Mouse (Mus musculus) heart, embryonic 16.5 days (tissue): Measurements from ENCODE around the gene Tbc1d14. TPM values are rescaled to one million over a fixed set of nuclear protein-coding genes. Genes with fewer than 3 reads are reported as not detected.

Source experiments
- ATAC-seq: fragments of 200-750 bp; cut with Nextera tagmentation; replicated peaks from 2 replicates; pipeline ENCODE4 v1.8.0; 2017; ENCODE audit warnings: moderate number of reproducible peaks; ENCODE audit not compliant: insufficient read depth, low FRiP score; ENCODE audit errors: extremely low read depth
- H3K27ac ChIP-seq: fragments of 300-500 bp; sonication (generic); 2 replicates; pipeline ENCODE4 v1.5.1; 2014; ENCODE audit warnings: mild to moderate bottlenecking, low read length, control low read depth, moderate library complexity
- H3K27me3 ChIP-seq: fragments of 300-500 bp; sonication (generic); 2 replicates; pipeline ENCODE4 v1.6.1; 2014; ENCODE audit warnings: low read length, mixed read lengths; ENCODE audit not compliant: control insufficient read depth, insufficient read depth
- H3K36me3 ChIP-seq: fragments of 300-500 bp; sonication (generic); 2 replicates; pipeline ENCODE4 v1.6.1; 2014; ENCODE audit not compliant: control insufficient read depth, insufficient read depth
- H3K4me1 ChIP-seq: fragments of 300-500 bp; sonication (generic); 2 replicates; pipeline ENCODE4 v1.6.1; 2014; ENCODE audit warnings: low read length, mixed read lengths; ENCODE audit not compliant: control insufficient read depth, insufficient read depth
- H3K4me2 ChIP-seq: fragments of 300-500 bp; sonication (generic); 2 replicates; pipeline ENCODE4 v1.6.1; 2014; ENCODE audit warnings: low read depth, mild to moderate bottlenecking, control low read depth, low read length
- H3K4me3 ChIP-seq: fragments of 300-500 bp; sonication (generic); 2 replicates; pipeline ENCODE4 v1.5.1; 2014; ENCODE audit warnings: mild to moderate bottlenecking, control low read depth, low read length
- H3K9ac ChIP-seq: fragments of 300-500 bp; sonication (generic); 2 replicates; pipeline ENCODE4 v1.6.1; 2014; ENCODE audit warnings: low read length, control low read depth
- H3K9me3 ChIP-seq: fragments of 300-500 bp; sonication (generic); replicated peaks from 2 replicates; pipeline ENCODE4 v1.6.1; 2016; ENCODE audit warnings: low read length; ENCODE audit not compliant: control insufficient read depth
- WGBS: fragments of 180-500 bp; shearing (Covaris S2); extraction: QIAGEN DNeasy Blood & Tissue Kit; methylation state at CpG from one replicate; pipeline ENCODE4 v1.1.7; 2014; 5-methylcytosine and 5-hydroxymethylcytosine counted together
- polyA plus RNA-seq: library from polyadenylated mRNA; unstranded; fragments of >200 nt; fragmentation: Nextera tagmentation; extraction: Ambion mirVana; gene quantifications from 2 replicates; pipeline ENCODE4 v1.2.1, GENCODE M21; 2015

The Tbc1d14 gene
- polyA plus RNA-seq, 1 experiment from 2014 or later = 18.0 TPM

DNA sequence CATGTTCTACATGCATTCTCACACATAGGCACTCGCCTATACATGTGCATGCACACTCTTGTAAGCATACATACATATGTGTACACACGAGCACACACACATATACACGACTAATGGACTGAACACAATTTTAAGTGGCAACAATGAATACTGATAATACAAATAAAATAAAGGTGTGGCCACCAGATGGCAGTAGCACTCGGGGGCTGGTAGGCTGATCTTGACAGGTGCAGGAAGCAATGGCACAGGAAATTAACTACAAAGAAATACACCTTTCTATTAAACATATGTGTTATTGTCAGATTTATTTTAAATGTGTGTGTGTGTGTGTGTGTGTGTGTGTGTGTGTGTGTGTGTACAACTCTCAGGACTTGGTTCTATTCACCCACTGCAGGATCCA lies 134.2 kb downstream of the Tbc1d14 start:
- no peaks in the 10 kb centered on the region for H3K36me3 ChIP-seq
- no peaks in the 10 kb centered on the region for H3K9me3 ChIP-seq
- WGBS = 11% methylated on average over 4 of the region's 4 CpGs
- H3K4me2 ChIP-seq = no peak overlapping the region
- H3K27ac ChIP-seq = no peak overlapping the region
- H3K9ac ChIP-seq = no peak overlapping the region
- peaks cover under 1% of the 10 kb centered on the region for H3K27me3 ChIP-seq
- ATAC-seq = no peak
- H3K4me1 ChIP-seq = peaks cover under 1% of the 10 kb centered on the region; the same call in 1 of the 2 replicates
- no peak overlapping the region for H3K4me3 ChIP-seq

DNA sequence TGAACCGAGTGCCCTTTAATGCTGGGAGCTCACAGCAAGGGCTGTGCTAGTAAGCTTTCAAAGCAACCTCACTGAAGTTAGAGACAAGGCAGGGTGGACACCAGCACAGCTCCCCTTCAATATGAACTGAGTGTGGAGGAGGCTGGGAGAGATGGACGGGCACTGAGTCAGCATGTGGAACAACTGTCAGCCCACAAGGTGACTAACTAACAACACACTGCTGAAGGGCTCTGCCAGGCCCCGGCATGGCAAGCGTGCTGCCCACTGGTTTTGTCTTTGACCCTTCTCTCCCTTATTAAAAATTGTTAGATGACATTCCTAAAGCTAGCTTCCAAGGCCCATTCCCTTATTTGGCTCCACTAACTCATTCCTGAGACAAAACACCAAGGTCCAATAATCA lies 135.4 kb downstream of the Tbc1d14 start:
- Histone ChIP-seq H3K9ac (no peak overlapping the region), H3K9me3 (no peaks in the 10 kb centered on the region), H3K36me3 (no peaks in the 10 kb centered on the region), H3K27me3 (peaks cover 2% of the 10 kb centered on the region), H3K4me2 (no peak overlapping the region), H3K4me1 (no peaks in the 10 kb centered on the region), H3K27ac (no peak overlapping the region), H3K4me3 (no peak overlapping the region)
- no peak for ATAC-seq
- 80% methylated on average over 4 of the region's 4 CpGs for WGBS

DNA sequence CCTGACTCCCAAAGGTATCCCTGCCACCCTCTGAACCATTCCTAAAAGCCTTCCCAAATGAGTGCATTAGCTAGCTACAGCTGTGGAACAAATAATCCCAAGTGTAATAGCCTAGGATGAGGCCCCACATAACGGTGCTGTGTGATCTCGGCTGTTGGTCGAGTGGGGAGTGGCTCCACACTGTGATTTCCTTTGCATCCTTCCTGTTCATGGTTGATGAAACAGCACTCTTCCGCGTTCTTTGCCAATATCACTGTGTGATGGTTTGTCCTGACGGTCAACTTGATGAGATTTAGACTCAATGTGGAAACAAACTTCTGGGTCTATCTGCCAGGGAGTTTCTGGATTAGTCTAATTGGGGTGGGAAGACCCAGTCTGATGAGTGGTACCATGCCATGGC lies 140.3 kb downstream of the Tbc1d14 start:
- Histone ChIP-seq H3K9me3 (no peaks in the 10 kb centered on the region), H3K9ac (no peak overlapping the region), H3K4me1 (peaks cover 19% of the 10 kb centered on the region), H3K4me3 (no peak overlapping the region), H3K36me3 (no peaks in the 10 kb centered on the region), H3K27me3 (peaks cover 7% of the 10 kb centered on the region), H3K27ac (no peak overlapping the region), H3K4me2 (no peak overlapping the region)
- 81% methylated on average over 6 of the region's 6 CpGs for WGBS
- ATAC-seq = no peak

DNA sequence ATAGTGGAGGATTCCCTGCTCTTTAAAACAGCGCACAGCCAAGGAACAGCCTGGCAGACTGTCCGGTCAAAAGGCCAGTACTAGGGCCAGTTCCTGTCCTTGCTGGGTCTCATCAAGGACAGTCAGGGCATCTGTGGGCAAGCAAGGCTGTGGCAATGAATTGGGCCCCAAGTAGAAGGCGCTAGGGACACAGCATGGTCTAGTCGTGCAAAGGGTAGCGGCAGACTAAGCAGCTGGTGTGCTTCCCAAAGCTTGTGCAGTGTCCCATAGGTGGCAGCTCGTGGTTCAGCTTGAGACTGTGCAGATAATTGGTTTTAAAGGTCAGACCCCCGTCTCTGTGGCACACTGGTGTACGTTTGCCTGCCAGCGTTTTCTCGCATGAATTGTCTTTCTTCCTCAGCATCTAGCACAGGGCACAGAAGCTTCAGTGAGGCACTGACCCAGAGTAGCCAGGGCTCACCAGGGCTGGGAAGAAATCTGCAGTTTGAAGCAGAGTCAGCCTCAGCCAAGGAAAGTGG lies 141.1 kb downstream of the Tbc1d14 start:
- no peaks in the 10 kb centered on the region for H3K36me3 ChIP-seq
- H3K4me2 ChIP-seq = no peak overlapping the region
- H3K9me3 ChIP-seq = no peaks in the 10 kb centered on the region
- peaks cover 19% of the 10 kb centered on the region for H3K4me1 ChIP-seq
- no peak overlapping the region for H3K9ac ChIP-seq
- H3K4me3 ChIP-seq = no peak overlapping the region
- WGBS = 67% methylated on average over 10 of the region's 10 CpGs
- ATAC-seq = no peak
- H3K27me3 ChIP-seq = peaks cover 11% of the 10 kb centered on the region
- H3K27ac ChIP-seq = no peak overlapping the region

DNA sequence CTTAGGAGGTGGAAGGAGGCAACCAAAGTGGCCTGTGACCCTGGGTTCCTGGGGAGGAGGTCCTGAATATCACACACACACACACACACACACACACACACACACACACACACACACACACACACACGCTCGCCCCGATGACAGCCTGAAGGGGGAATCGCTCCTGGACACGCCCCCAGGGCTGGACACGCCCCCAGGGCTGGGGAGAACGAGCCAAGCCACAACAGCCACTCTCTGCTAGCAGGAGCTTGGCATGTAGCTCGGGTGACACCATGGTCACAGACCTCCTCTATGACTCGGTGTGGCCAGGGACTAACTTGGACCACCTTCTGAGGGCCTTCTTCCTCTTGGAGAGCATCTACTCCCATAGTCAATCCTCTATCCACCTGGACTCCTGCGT lies 142.0 kb downstream of the Tbc1d14 start:
- no peak overlapping the region for H3K4me3 ChIP-seq
- no peak overlapping the region for H3K9ac ChIP-seq
- no peaks in the 10 kb centered on the region for H3K9me3 ChIP-seq
- no peak overlapping the region for H3K4me2 ChIP-seq
- no peak overlapping the region for H3K27ac ChIP-seq
- peaks cover 14% of the 10 kb centered on the region for H3K27me3 ChIP-seq
- H3K4me1 ChIP-seq = peaks cover 19% of the 10 kb centered on the region
- H3K36me3 ChIP-seq = no peaks in the 10 kb centered on the region
- 0 out of 2 replicates have a peak, but pooled peaks have one; percentile 21 for ATAC-seq
- 25% methylated on average over 8 of the region's 10 CpGs for WGBS

DNA sequence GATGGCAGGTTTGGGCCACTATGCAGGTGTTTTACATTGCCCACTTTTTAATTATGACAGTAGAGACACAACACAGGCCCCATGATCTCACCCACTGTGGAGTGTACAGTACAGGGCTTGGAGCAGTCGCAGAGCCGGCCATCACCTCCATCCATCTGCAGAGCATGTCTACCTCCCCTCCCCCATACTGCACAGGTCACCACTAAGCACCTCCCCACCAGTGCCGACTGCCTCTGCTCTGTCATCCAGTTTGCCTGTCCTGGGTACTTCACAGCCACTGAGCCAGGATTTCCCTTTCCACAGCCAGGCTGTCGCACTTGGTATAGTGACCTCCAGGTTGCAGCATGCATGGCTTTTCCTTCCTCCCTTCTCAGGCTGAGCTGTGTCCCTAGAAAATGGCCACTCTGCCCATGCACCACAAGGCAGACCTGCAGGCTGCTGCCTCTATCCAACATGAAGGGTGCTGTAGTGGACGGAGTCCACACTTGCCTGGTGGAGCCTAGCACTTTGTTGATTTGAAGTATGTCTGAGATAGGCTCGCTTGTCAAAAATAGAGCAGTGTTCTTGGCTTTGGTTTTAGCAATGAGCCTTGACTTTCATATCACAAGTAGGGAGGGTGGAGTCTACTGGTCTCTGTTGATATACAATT lies 143.2 kb downstream of the Tbc1d14 start:
- peaks cover 27% of the 10 kb centered on the region for H3K27me3 ChIP-seq
- H3K9ac ChIP-seq = no peak overlapping the region
- H3K27ac ChIP-seq = peak overlapping the region; percentile 76
- ATAC-seq = peak; percentile 77
- WGBS = 40% methylated on average over 6 of the region's 6 CpGs
- peaks cover 19% of the 10 kb centered on the region for H3K4me1 ChIP-seq
- H3K4me3 ChIP-seq = no peak overlapping the region
- no peaks in the 10 kb centered on the region for H3K9me3 ChIP-seq
- peak overlapping the region; percentile 23 for H3K4me2 ChIP-seq
- H3K36me3 ChIP-seq = no peaks in the 10 kb centered on the region

DNA sequence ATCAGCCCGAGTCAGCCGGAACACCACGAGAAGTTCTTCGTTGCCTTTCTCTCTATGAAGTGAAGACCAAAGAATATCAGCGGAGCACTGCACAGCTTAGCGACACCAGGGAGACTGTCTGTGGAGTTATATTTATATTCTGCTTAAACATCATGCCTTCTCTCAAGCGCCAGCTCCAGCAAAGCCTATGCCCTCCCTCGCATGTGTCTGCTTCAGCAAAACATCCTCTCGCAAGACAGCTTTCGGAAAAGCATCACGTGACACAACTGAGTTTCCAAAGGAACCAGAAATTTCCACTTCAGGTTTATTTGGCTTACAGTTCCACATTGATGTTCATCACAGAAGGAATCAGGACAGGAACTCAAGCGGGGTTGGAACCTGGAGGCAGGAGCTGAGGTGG lies 145.2 kb downstream of the Tbc1d14 start:
- Histone ChIP-seq H3K4me3 (no peak overlapping the region), H3K36me3 (no peaks in the 10 kb centered on the region), H3K27ac (no peak overlapping the region), H3K4me1 (peaks cover 19% of the 10 kb centered on the region), H3K9me3 (no peaks in the 10 kb centered on the region), H3K27me3 (peaks cover 42% of the 10 kb centered on the region), H3K4me2 (no peak overlapping the region), H3K9ac (no peak overlapping the region)
- WGBS = 91% methylated on average over 12 of the region's 12 CpGs
- no peak for ATAC-seq

DNA sequence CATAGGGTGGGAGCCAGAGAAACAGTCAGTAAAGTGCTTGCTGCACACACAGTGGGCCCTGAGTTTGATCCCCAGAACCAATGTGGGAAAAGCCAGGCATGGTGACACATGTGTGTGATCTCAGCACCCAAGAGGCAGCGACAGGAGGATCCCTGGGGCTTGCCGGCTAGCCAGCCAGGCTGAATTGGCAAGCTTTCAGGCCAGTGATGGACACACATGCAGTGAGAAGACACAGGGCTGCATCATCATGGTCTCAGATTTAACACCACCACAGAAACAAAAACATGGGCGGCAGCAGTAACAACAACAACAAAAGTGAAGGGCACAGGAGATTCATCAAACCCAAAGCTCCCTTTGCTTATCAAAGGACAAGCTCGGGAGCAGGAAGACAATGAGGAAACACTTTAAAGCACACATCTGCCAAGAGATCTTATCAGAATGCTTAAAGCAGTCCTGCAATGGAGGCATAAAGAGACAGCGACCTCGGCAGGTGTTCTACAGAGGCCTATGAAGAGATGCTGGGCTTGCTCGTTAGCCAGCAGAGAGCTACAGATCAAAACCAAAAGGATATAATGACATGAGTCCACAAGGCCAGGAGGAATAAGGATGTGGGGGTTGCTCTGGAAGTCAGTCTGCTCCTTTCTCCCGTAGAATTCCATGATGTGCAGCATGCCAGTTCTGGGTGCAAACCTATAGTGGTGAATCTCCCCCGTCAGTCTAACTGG lies 146.7 kb downstream of the Tbc1d14 start:
- Histone ChIP-seq H3K4me1 (peaks cover 18% of the 10 kb centered on the region), H3K4me3 (no peak overlapping the region), H3K4me2 (no peak overlapping the region), H3K9ac (no peak overlapping the region), H3K36me3 (no peaks in the 10 kb centered on the region), H3K27ac (no peak overlapping the region), H3K9me3 (no peaks in the 10 kb centered on the region), H3K27me3 (peaks cover 45% of the 10 kb centered on the region)
- 46% methylated on average over 9 of the region's 9 CpGs for WGBS
- ATAC-seq = no peak

DNA sequence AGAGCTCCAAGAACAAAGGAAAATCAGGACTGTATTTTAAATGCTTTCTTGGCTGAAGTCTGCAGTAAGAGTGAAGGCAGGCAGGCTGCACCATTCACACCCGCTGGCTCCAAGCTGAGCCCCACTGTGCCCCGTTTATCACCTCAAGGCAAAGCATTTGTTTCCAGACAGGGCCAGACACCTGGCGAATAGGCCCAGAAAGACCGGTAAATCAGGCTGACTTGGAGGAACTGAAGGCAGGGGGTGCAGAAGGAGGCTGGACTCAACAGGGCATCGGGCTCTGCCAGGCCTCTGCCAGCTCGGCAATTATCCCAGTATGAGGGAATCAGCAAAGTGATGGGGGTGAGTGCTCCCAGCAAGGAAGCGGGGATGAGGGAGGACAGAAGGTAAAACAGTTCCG lies 148.0 kb downstream of the Tbc1d14 start:
- no peaks in the 10 kb centered on the region for H3K36me3 ChIP-seq
- 34% methylated on average over 8 of the region's 8 CpGs for WGBS
- no peaks in the 10 kb centered on the region for H3K9me3 ChIP-seq
- ATAC-seq = no peak
- no peak overlapping the region for H3K27ac ChIP-seq
- no peak overlapping the region for H3K4me3 ChIP-seq
- H3K9ac ChIP-seq = no peak overlapping the region
- H3K27me3 ChIP-seq = peaks cover 45% of the 10 kb centered on the region
- peaks cover 8% of the 10 kb centered on the region for H3K4me1 ChIP-seq
- no peak overlapping the region for H3K4me2 ChIP-seq
